Mouse (Mus musculus) cerebellum, postnatal 4 days (tissue): ENCODE results near the gene Cd52.
A peak's percentile ranks its signal among the peaks of the same experiment; 100 is the strongest.

ENCODE experiments used
- DNase-seq, 2 experiments: peaks; one replicate each; pipeline ENCODE4 v3.0.0; 2022; ENCODE audit warnings: low spot score in 2 of 2, mixed read lengths in 1 of 2

Gene Cd52

GRCm38 (mm10) chr4:134119042-134119441 is 24.2 kb upstream of the Cd52 start:
- DNase-seq, result no peak

- DNase-seq, result no peak
Measured at GRCm38 (mm10) chr4:134118126-134118800, 23.4 kb upstream of the Cd52 start.

- no peak for DNase-seq
Measured at GRCm38 (mm10) chr4:134117012-134117411, 22.1 kb upstream of the Cd52 start.

GRCm38 (mm10) chr4:134116501-134116900 is 21.6 kb upstream of the Cd52 start:
- no peak for DNase-seq

GRCm38 (mm10) chr4:134115215-134116144 is 20.6 kb upstream of the Cd52 start:
- no peak for DNase-seq

GRCm38 (mm10) chr4:134114038-134114437 is 19.2 kb upstream of the Cd52 start:
- DNase-seq, result no peak

GRCm38 (mm10) chr4:134113356-134113994 is 18.6 kb upstream of the Cd52 start:
- no peak for DNase-seq

- no peak for DNase-seq
Measured at GRCm38 (mm10) chr4:134112403-134112802, 17.5 kb upstream of the Cd52 start.

GRCm38 (mm10) chr4:134110653-134111052 is 15.8 kb upstream of the Cd52 start:
- no peak for DNase-seq

GRCm38 (mm10) chr4:134108196-134108595 is 13.3 kb upstream of the Cd52 start:
- DNase-seq, result no peak

- DNase-seq, result no peak
Measured at GRCm38 (mm10) chr4:134107730-134108129, 12.8 kb upstream of the Cd52 start.

GRCm38 (mm10) chr4:134106105-134106504 is 11.2 kb upstream of the Cd52 start:
- DNase-seq, result no peak

- DNase-seq, result no peak
Measured at GRCm38 (mm10) chr4:134102742-134103119, 7.8 kb upstream of the Cd52 start.

- DNase-seq, result peak; percentile 67 to 81
Measured at GRCm38 (mm10) chr4:134101979-134102741, 7.3 kb upstream of the Cd52 start, which contains the start of gene Ubxn11. TSS of gene Ubxn11 (plus strand) at chr4:134102570.

GRCm38 (mm10) chr4:134100245-134100644 is 5.4 kb upstream of the Cd52 start:
- no peak for DNase-seq

GRCm38 (mm10) chr4:134098628-134099027 is 3.7 kb upstream of the Cd52 start:
- no peak for DNase-seq

GRCm38 (mm10) chr4:134097015-134097608 is 2.2 kb upstream of the Cd52 start:
- no peak for DNase-seq

- no peak for DNase-seq
Measured at GRCm38 (mm10) chr4:134096120-134096519, 1.2 kb upstream of the Cd52 start.

- no peak for DNase-seq
Measured at GRCm38 (mm10) chr4:134094004-134094564, 798 bp downstream of the Cd52 start.

- peak in 1 of 2 experiments; percentile 32 for DNase-seq
Measured at GRCm38 (mm10) chr4:134092382-134093288, 2.2 kb downstream of the Cd52 start.
